Mouse (Mus musculus) midbrain, embryonic 15.5 days (tissue): ENCODE data around the gene Lpcat3. TPM values are rescaled to one million over a fixed set of nuclear protein-coding genes. Genes with fewer than 3 reads are reported as not detected.
A peak's percentile ranks its signal among the peaks of the same experiment; 100 is the strongest.

Experiments used
- ATAC-seq: fragments of 200-750 bp; cut with Nextera tagmentation; replicated peaks from 2 replicates; pipeline ENCODE4 v1.8.0; 2017; ENCODE audit warnings: moderate TSS enrichment
- H3K27ac ChIP-seq: fragments of 300-500 bp; sonication (generic); 2 replicates; pipeline ENCODE4 v1.5.1; 2015; ENCODE audit warnings: mild to moderate bottlenecking, inconsistent platforms
- H3K27me3 ChIP-seq: fragments of 300-500 bp; sonication (generic); replicated peaks from 2 replicates; pipeline ENCODE4 v1.6.1; 2015; ENCODE audit warnings: inconsistent platforms
- H3K36me3 ChIP-seq: fragments of 300-500 bp; sonication (generic); replicated peaks from 2 replicates; pipeline ENCODE4 v1.6.1; 2015; ENCODE audit warnings: inconsistent platforms
- H3K4me1 ChIP-seq: fragments of 300-500 bp; sonication (generic); 2 replicates; pipeline ENCODE4 v1.6.1; 2015; ENCODE audit warnings: inconsistent platforms
- H3K4me2 ChIP-seq: fragments of 300-500 bp; sonication (generic); 2 replicates; pipeline ENCODE4 v1.6.1; 2015; ENCODE audit warnings: inconsistent platforms, mild to moderate bottlenecking, moderate library complexity
- H3K4me3 ChIP-seq: fragments of 300-500 bp; sonication (generic); 2 replicates; pipeline ENCODE4 v1.5.1; 2015; ENCODE audit warnings: mild to moderate bottlenecking, inconsistent platforms
- H3K9ac ChIP-seq: fragments of 300-500 bp; sonication (generic); 2 replicates; pipeline ENCODE4 v1.6.1; 2015; ENCODE audit warnings: mild to moderate bottlenecking, inconsistent platforms
- H3K9me3 ChIP-seq: fragments of 300-500 bp; sonication (generic); 2 replicates; pipeline ENCODE4 v1.6.1; 2016; ENCODE audit warnings: inconsistent platforms
- WGBS: fragments of 180-500 bp; shearing (Covaris S2); methylation state at CpG from one replicate; pipeline ENCODE4 v1.1.7; 2015; ENCODE audit warnings: mixed read lengths; 5-methylcytosine and 5-hydroxymethylcytosine counted together
- polyA plus RNA-seq: library from polyadenylated mRNA; unstranded; fragments of >200 nt; fragmentation: Nextera tagmentation; extraction: Ambion mirVana; gene quantifications from 2 replicates; pipeline ENCODE4 v1.2.1, GENCODE M21; 2015

The Lpcat3 gene
- polyA plus RNA-seq, 1 experiment from 2014 or later = 51.9 TPM

DNA sequence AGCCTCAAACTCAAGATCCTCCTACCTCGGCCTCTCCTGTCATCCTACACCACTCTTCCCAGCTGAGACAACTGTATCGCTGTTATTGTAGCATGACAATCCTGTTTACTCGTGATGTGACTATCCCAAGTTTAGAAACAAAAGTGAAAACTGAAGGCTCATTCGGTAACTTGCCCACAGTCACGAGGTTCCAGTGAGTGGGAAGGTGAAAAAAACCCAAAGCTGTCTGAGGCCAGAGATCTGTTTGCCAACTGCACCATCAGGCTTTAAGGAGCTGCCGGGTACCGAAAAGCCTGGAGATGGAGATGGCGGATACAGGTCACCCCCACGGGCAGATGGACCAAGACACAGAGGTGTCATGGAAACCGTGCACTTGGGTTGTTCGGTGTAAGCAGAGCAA is 74.2 kb downstream of the Lpcat3 start:
- no peak for ATAC-seq

DNA sequence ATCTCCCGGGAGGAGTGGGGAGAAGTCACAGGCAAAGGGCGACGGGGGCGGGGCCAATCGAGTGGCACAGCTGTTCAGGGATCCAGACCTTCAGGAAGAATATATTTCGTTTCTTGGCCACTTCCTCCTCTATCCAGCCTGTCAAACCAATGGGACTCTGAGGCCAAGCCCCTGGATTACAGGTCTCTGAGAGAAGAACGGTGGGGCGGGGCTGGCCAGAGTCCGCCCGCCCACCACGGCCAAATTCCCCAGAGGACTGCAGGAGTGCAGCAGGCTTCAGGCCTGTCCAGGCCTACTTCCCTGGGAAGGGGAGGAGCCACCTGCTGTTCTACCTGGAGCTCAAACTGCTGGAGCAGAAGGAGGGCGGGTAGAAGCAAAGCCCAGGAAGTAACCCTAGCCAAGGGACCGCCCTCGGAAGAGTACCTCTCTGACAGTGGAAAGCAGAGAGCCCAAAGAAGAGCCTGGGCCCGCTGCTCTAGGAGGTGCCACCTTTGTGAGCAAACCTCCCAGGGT is 75.7 kb downstream of the Lpcat3 start, which contains the start of gene Ptpn6:
TSS of gene Ptpn6 (minus strand) at position 204 of the 513 bp plus-strand sequence.
- Histone ChIP-seq H3K4me1 (peaks cover 31% of the 10 kb centered on the region), H3K27me3 (no peaks in the 10 kb centered on the region), H3K4me3 (no peak within 1 kb of the TSS), H3K9ac (peak within 1 kb of the TSS; percentile 18; the same call in 1 of the 2 replicates), H3K27ac (peak within 1 kb of the TSS; percentile 98; the same call in 1 of the 2 replicates), H3K9me3 (no peaks in the 10 kb centered on the region), H3K36me3 (peaks cover 11% of the 10 kb centered on the region), H3K4me2 (0 out of 2 replicates have a peak within 1 kb of the TSS, but pooled peaks have one; percentile 9)
- ATAC-seq = no peak
- WGBS = 24% methylated on average over 15 of the region's 15 CpGs

More for the DNA sequence above, 74.2 kb downstream of the Lpcat3 start:
- Histone ChIP-seq H3K9ac (no peak overlapping the region), H3K9me3 (no peaks in the 10 kb centered on the region), H3K36me3 (no peaks in the 10 kb centered on the region), H3K4me3 (no peak overlapping the region), H3K4me2 (no peak overlapping the region), H3K4me1 (peaks cover 24% of the 10 kb centered on the region), H3K27ac (no peak overlapping the region), H3K27me3 (no peaks in the 10 kb centered on the region)
- WGBS = 91% methylated on average over 11 of the region's 11 CpGs

DNA sequence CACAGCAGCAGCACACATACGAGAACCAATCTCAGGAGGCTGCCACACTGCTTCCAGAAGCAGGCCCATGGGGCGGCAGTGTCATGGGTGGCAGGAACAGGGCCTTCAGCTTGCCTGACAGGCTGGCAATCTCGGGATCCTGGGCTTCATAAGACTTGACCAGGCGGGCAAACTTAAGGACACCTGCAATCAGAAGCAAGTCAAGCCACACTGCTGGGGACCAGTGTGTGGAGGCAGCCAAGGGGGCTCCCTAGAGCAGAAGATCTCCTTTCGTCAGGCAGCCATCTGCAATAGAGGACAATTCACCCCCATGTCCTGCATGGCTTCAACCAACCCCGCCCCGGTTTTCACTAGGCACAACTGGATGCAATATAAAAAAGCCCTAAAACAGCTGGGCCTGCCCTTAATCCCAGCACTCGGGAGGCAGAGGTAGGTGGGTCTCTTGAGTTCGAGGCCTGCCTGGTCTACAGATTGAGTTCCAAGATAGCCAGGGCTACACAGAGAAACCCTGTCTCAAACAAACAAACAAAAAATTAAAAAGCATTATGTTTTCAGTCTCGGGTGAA is 76.5 kb downstream of the Lpcat3 start:
- Histone ChIP-seq H3K4me1 (peaks cover 31% of the 10 kb centered on the region), H3K36me3 (peaks cover 18% of the 10 kb centered on the region), H3K9ac (no peak overlapping the region), H3K4me2 (0 out of 2 replicates have a peak overlapping the region, but pooled peaks have one; percentile 63), H3K27me3 (no peaks in the 10 kb centered on the region), H3K27ac (peak overlapping the region; percentile 98; the same call in 1 of the 2 replicates), H3K9me3 (no peaks in the 10 kb centered on the region), H3K4me3 (no peak overlapping the region; the same call in 1 of the 2 replicates)
- no peak for ATAC-seq
- WGBS = 81% methylated on average over 10 of the region's 10 CpGs

DNA sequence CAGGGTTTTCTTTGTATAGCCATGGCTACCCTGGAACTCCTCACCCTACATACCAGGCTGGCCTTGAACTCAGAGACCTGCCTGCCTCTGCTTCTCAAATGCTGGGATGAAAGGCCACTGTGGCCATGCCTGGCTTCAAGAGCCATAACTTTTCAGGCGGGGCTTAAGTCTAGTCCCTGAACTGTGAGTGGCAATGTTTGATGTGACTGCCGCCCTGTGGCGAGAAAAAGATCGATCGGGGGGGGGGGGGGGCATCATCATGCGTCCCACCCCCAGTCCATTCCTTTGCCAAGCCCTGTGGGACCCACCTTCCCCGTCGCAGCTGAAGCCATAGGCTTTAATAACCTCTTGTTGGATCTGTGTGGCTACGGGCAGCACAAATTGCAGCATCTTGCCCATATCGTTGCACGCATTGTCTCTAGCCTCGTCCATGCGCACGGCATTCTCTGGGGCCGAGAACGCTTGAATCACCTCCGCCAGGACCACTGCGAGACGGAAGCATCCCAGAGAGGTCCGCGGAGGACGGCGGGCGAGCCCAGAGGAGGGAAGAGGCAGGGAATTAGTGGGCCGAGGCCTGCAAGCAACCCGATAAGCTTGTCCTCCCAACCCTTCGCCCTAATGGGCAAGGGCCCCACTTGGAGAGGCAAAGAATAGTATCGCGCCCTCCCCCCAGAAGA is 77.5 kb downstream of the Lpcat3 start:
- under 1% methylated on average over 29 of the region's 29 CpGs for WGBS
- peaks cover 39% of the 10 kb centered on the region for H3K4me1 ChIP-seq

DNA sequence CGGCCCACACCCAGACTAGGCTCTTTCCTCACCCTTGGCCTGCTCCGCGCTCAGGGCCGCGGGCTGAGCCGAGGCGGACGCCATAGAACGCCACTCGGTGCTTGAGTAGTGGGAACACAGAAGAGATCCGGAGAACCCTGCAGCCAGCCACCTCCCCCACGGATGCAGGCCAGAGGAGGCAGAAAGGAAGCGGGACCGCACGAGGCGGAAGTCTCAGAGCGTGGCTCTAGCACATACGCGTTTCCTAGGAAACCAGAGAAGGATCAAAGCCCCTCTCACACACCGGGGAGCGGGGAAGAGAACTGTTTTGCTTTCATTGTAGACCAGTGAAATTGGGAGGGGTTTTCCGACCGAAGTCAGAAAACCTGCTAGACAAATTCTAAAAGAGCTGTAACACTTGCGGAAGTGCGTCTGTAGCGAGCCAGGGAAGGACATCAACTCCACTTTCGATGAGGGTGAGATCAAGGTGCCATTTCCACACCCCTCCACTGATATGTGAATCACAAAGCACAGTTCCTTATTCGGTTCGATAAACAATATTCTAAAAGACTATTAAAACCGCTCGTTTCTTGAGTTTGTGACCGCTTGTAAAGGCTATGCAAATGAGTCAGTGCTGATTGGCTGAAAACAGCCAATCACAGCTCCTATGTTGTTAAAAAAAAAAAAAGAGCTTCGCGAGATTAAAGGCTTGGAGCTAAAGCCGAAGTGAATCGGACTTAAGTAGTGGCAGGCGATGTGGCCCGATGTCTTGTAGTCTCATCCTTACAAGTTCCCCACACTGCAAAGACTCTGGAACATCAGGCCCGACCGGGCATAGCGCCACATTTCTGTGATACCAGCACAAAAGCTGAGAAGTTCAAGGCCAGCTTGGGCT is 78.3 kb downstream of the Lpcat3 start, which contains the start of gene Grcc10:
TSS of gene Grcc10 (minus strand) at position 487 of the 874 bp plus-strand sequence.
- Histone ChIP-seq H3K27me3 (no peaks in the 10 kb centered on the region), H3K4me1 (peaks cover 44% of the 10 kb centered on the region), H3K4me3 (peak within 1 kb of the TSS; percentile 55), H3K9me3 (no peaks in the 10 kb centered on the region), H3K36me3 (peaks cover 24% of the 10 kb centered on the region), H3K4me2 (peak within 1 kb of the TSS; percentile 63), H3K27ac (peak within 1 kb of the TSS; percentile 98), H3K9ac (peak within 1 kb of the TSS; percentile 69)
- ATAC-seq = peak; percentile 82
- WGBS = under 1% methylated on average over 41 of the region's 41 CpGs

More for the DNA sequence above, 77.5 kb downstream of the Lpcat3 start:
- Histone ChIP-seq H3K9me3 (no peaks in the 10 kb centered on the region), H3K4me3 (peak overlapping the region; percentile 55), H3K27ac (peak overlapping the region; percentile 98), H3K4me2 (peak overlapping the region; percentile 63), H3K36me3 (peaks cover 24% of the 10 kb centered on the region), H3K27me3 (no peaks in the 10 kb centered on the region), H3K9ac (peak overlapping the region; percentile 69)
- ATAC-seq = peak; percentile 15

DNA sequence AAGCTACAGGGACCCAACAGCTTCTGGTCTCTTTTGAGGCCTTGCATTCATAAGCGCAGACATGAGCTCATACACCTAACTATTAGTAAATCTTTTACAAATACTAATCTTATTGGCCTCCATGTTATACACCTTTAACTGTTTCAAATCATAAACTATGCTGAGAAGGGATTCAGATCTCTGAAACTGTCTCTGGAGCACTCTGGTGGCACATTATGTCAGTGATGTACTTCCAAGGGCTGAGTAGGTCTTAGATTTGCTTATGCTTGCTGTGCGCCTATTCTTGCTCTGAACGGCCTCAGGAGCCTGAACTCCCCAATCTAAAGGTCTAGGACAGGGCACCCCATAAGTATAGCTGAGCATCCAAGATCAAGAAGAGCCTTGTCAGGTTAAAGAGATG is 79.0 kb downstream of the Lpcat3 start:
- Histone ChIP-seq H3K9ac (peak overlapping the region; percentile 69), H3K4me2 (peak overlapping the region; percentile 63), H3K27me3 (no peaks in the 10 kb centered on the region), H3K27ac (peak overlapping the region; percentile 98), H3K4me3 (peak overlapping the region; percentile 55), H3K36me3 (peaks cover 24% of the 10 kb centered on the region), H3K9me3 (no peaks in the 10 kb centered on the region), H3K4me1 (peaks cover 51% of the 10 kb centered on the region)
- WGBS = 68% methylated on average over 3 of the region's 3 CpGs
- no peak for ATAC-seq

DNA sequence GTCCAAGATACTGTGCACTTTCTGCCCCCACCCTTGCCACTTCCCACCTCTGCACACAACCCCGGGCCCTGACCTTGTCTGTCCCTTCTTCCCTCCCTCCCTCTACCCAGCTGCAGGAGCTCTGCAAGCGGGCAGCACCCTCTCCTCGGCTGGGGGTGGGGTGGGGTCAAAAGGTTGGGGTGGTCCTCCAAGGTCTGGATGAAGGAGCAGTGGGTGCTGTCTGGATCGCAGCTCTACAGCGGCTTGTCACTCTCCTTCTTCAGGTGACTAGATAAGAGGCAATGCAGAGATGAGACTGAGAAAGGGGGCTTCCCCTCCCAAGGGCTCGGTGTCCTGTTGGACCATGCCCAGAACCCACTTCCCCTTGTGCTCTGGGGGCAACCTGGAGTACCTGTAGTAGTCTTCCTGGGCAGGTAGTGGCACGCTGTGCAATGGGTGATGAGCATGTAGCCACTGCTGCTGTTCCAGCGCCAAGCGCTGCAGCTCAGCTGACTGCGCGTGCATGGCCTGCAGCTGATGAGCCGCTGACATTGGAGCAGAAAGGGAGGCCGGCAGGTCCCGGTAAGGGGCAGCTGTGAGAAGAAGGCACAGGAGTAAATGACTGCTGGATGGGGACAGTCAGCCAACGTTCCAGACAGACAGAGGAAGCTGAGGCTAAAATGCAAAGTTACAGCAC is 80.2 kb downstream of the Lpcat3 start:
- Histone ChIP-seq H3K4me1 (peaks cover 51% of the 10 kb centered on the region), H3K9ac (no peak overlapping the region), H3K36me3 (peaks cover 28% of the 10 kb centered on the region)

DNA sequence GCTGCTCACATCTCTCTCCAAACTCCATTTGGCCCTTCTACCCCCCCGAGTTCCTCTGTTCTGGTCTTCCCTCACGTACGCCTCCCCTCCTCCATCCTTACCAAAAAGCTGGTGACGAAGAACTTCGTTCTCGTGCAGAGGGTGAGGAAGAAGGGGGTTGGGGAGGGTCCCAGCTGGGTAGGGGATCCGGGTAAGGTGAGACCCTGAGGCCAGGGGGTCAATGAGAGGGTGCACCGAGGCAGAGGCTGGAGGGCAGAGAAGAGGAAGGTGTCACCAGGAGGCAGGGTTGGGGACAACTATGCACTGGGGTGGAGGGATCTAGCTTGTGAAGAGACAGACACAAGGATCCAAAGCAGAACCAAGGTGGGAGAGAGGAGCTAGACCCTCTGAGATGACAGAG is 80.8 kb downstream of the Lpcat3 start:
- Histone ChIP-seq H3K36me3 (peaks cover 34% of the 10 kb centered on the region), H3K27me3 (no peaks in the 10 kb centered on the region), H3K4me3 (no peak overlapping the region), H3K4me1 (peaks cover 48% of the 10 kb centered on the region), H3K9me3 (no peaks in the 10 kb centered on the region), H3K27ac (no peak overlapping the region), H3K9ac (no peak overlapping the region), H3K4me2 (no peak overlapping the region)
- ATAC-seq = no peak
- 87% methylated on average over 8 of the region's 8 CpGs for WGBS

More for the DNA sequence above, 80.2 kb downstream of the Lpcat3 start:
- H3K9me3 ChIP-seq = no peaks in the 10 kb centered on the region
- 94% methylated on average over 15 of the region's 15 CpGs for WGBS
- ATAC-seq = no peak
- H3K27ac ChIP-seq = peak overlapping the region; percentile 98; the same call in 1 of the 2 replicates
- H3K4me2 ChIP-seq = no peak overlapping the region
- no peak overlapping the region for H3K4me3 ChIP-seq
- no peaks in the 10 kb centered on the region for H3K27me3 ChIP-seq

DNA sequence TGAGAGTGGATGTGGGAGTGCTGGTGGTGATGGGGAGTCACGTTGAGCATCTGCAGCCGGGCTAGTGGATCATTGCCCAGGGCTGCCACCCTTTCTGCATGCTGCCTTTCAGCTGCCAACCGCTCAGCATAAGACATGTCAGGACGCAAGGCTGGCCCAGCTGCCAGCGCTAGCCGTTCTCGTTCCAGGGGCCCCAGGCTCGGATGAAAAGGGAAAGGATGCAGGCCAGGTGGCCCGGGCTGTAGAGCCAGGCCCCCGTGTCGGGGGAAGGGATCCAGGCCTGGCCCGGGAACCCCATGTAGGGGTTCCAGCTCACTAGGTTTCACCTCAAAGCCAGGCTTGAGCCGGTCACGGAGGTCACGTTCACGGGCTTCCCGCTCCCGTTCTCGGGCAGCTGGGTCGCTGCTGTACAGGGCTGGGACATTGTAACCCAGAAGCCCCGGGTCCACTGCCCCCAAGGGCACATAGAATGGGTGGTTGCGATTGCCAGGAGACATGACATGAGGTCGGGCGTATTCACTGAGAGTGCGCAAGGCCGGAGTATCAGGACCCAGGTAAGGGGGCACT is 82.0 kb downstream of the Lpcat3 start:
- peaks cover 41% of the 10 kb centered on the region for H3K36me3 ChIP-seq
- ATAC-seq = no peak
- H3K9me3 ChIP-seq = no peaks in the 10 kb centered on the region
- WGBS = 67% methylated on average over 26 of the region's 26 CpGs
- peak overlapping the region; percentile 42 for H3K4me3 ChIP-seq
- no peaks in the 10 kb centered on the region for H3K27me3 ChIP-seq
- peak overlapping the region; percentile 70 for H3K4me2 ChIP-seq
- H3K9ac ChIP-seq = peak overlapping the region; percentile 41
- peak overlapping the region; percentile 89 for H3K27ac ChIP-seq
- H3K4me1 ChIP-seq = peaks cover 36% of the 10 kb centered on the region

DNA sequence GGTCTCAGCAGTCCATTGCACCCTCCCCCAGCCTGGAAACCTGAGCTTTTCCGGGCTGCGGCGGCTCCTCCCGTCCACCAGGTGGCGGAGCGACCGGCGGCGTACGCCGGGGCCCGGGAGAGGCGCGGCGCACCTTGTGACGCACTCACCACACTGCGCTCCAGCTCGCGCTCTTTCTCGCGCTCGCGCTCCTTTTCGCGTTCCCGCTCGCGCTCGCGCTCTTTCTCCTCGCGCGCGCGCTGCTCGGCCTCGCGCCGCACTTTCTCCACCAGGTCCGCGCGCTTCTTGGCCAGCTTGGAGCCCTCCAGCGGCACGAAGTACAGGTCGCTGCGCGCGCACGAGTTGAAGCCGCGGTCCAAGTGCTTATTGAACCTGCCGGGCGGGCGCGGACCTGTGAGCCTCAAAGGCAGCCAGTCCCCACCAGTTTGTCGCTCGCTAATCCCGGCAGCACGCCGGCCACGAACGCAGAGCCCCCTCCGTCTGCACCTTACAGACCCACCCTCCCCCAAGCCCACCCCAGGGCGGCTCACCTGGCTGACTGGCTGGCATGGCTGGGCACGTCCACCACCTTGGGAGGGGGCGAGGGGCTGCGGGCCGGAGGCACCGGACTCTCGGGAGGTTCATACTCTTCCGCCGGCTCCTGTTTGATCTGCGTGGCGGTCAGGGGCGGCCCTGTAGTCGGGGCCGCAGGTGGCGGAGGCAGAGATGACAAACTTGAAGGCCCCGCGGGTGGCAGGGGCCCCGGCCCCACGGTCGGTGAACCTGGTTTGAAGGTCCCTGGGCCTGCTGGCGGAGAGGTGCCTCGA is 82.9 kb downstream of the Lpcat3 start:
- peak; percentile 83 for ATAC-seq
- Histone ChIP-seq H3K27me3 (no peaks in the 10 kb centered on the region), H3K9ac (peak overlapping the region; percentile 48), H3K4me3 (peak overlapping the region; percentile 42), H3K27ac (peak overlapping the region; percentile 89), H3K9me3 (no peaks in the 10 kb centered on the region), H3K4me2 (peak overlapping the region; percentile 70), H3K36me3 (peaks cover 41% of the 10 kb centered on the region), H3K4me1 (peaks cover 41% of the 10 kb centered on the region)
- WGBS = under 1% methylated on average over 85 of the region's 85 CpGs
